Mouse (Mus musculus) hindbrain, embryonic 12.5 days (tissue): ENCODE measurements around the gene Apobec3. TPM values are rescaled to one million over a fixed set of nuclear protein-coding genes. Genes with fewer than 3 reads are reported as not detected.

Experiments used
- ATAC-seq: fragments of 200-750 bp; cut with Nextera tagmentation; 2 replicates; pipeline ENCODE4 v1.8.0; 2017; ENCODE audit warnings: moderate TSS enrichment; ENCODE audit not compliant: low FRiP score
- H3K27ac ChIP-seq: fragments of 300-500 bp; sonication (generic); 2 replicates; pipeline ENCODE4 v1.5.1; 2016; ENCODE audit warnings: mild to moderate bottlenecking
- H3K27me3 ChIP-seq: fragments of 300-500 bp; sonication (generic); 2 replicates; pipeline ENCODE4 v1.6.1; 2016; ENCODE audit warnings: mild to moderate bottlenecking
- H3K36me3 ChIP-seq: fragments of 300-500 bp; sonication (generic); 2 replicates; pipeline ENCODE4 v1.6.1; 2016; ENCODE audit warnings: mild to moderate bottlenecking
- H3K4me1 ChIP-seq: fragments of 300-500 bp; sonication (generic); 2 replicates; pipeline ENCODE4 v1.6.1; 2016
- H3K4me2 ChIP-seq: fragments of 300-500 bp; sonication (generic); replicated peaks from 2 replicates; pipeline ENCODE4 v1.6.1; 2016; ENCODE audit warnings: mild to moderate bottlenecking
- H3K4me3 ChIP-seq: fragments of 300-500 bp; sonication (generic); 2 replicates; pipeline ENCODE4 v1.5.1; 2016; ENCODE audit warnings: mild to moderate bottlenecking
- H3K9ac ChIP-seq: fragments of 300-500 bp; sonication (generic); 2 replicates; pipeline ENCODE4 v1.6.1; 2016; ENCODE audit warnings: mild to moderate bottlenecking, moderate library complexity
- H3K9me3 ChIP-seq: fragments of 300-500 bp; sonication (generic); replicated peaks from 2 replicates; pipeline ENCODE4 v1.6.1; 2016; ENCODE audit warnings: mild to moderate bottlenecking
- WGBS: fragments of 180-500 bp; shearing (Covaris S2); methylation state at CpG from one replicate; pipeline ENCODE4 v1.1.7; 2016; 5-methylcytosine and 5-hydroxymethylcytosine counted together
- polyA plus RNA-seq: library from polyadenylated mRNA; unstranded; fragments of >200 nt; fragmentation: Nextera tagmentation; extraction: Ambion mirVana; gene quantifications from 2 replicates; pipeline ENCODE4 v1.2.1, GENCODE M21; 2016

The Apobec3 gene
- 8.4 and 8.6 TPM in 2 replicates for polyA plus RNA-seq

DNA sequence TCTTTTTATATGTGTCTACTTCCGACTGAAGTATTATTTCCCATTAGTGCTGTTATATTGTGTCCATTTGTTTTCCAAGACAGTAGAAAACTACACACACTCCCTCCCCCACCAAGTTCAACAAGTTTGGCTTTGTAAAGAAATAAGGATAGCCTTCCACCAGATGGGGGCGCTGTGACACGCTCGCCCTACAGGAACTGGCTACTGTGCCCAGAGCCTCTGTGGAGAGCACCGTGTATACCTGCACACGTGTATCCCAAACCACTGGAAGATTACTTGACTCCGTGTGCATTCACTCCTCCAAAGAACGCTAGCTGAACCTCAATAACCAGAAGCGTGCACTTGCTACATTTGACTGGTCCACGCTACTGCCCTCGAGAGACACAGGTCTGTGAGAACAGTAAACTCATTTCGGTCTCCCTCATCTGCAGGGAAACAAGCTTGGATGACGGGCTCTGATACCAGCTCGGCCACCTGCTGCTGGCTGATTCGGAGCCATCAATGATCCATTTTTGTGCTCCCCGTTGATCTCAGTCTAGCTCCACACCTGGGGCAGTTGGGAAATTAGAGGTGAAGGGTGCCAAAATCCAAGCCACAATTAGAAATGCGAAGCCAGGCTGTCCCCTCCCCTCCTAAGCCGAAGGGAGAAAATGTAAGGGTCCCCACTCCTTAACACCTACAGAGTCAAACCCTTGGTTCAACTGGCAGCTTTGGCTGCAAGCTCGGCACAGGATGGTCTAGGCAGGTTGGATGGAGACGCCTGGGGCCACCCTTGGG, at the start of gene Apobec3:
TSS of gene Apobec3 (plus strand) at position 224 of the 777 bp plus-strand sequence.
- Histone ChIP-seq H3K4me3 (peak within 1 kb of the TSS; percentile 33), H3K27me3 (peaks cover 20% of the 10 kb centered on the region; the same call in 1 of the 2 replicates), H3K4me1 (peaks cover 10% of the 10 kb centered on the region), H3K9ac (peak within 1 kb of the TSS; percentile 41), H3K9me3 (no peaks in the 10 kb centered on the region), H3K27ac (no peak within 1 kb of the TSS), H3K4me2 (peak within 1 kb of the TSS; percentile 54), H3K36me3 (no peaks in the 10 kb centered on the region)
- 2% methylated on average over 20 of the region's 20 CpGs for WGBS
- no peak for ATAC-seq

DNA sequence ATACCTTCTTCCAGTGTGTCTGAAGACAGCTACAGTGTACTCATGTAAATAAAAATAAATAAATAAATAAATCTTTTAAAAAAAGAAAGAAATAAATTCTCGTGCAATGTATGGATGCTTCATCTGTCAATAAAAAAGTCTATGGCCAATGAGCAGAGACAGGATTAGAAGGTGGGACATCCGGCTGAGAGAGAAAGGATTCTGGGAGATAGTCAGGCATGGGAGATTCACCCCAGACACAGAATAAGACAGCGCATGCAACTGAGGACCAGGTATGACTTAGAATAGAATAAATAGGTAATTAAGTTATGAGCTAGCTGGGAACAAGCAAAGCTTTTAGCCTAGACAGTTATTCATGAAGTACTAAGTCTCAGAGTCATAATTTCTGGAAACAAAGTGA, 48.5 kb upstream of the Apobec3 start:
- WGBS: 88% methylated on average over 3 of the region's 3 CpGs
- no peak for ATAC-seq
- Histone ChIP-seq H3K9me3 (no peaks in the 10 kb centered on the region), H3K4me3 (no peak overlapping the region), H3K4me2 (no peak overlapping the region), H3K36me3 (no peaks in the 10 kb centered on the region), H3K4me1 (peaks cover 16% of the 10 kb centered on the region), H3K9ac (no peak overlapping the region), H3K27me3 (no peaks in the 10 kb centered on the region), H3K27ac (no peak overlapping the region)

DNA sequence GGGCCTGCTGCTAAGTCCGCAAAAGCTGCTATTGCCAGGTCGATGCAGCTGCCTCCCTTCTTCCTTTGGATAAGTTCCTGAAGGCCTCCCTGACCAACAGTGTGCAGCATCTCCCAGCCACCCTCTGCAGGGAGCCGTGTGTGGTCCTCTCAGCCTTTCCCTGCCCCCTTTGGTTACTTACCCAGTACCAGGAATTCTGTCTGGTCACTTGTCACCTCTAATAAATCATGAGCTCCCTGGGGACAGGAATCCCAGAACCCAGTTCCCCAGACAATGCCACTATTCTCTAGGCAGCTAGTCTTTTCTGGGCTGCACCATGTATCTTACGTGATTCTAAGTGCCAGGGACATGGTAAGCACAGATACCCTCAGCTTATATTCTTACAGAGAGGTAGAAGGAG, 45.5 kb upstream of the Apobec3 start:
- Histone ChIP-seq H3K4me2 (no peak overlapping the region), H3K36me3 (no peaks in the 10 kb centered on the region), H3K4me1 (peaks cover 16% of the 10 kb centered on the region), H3K27ac (no peak overlapping the region), H3K27me3 (no peaks in the 10 kb centered on the region), H3K9me3 (0 out of 2 replicates have a peak, but pooled peaks cover 4% of the 10 kb centered on the region), H3K9ac (no peak overlapping the region), H3K4me3 (no peak overlapping the region)
- 57% methylated on average over 4 of the region's 4 CpGs for WGBS
- no peak for ATAC-seq

DNA sequence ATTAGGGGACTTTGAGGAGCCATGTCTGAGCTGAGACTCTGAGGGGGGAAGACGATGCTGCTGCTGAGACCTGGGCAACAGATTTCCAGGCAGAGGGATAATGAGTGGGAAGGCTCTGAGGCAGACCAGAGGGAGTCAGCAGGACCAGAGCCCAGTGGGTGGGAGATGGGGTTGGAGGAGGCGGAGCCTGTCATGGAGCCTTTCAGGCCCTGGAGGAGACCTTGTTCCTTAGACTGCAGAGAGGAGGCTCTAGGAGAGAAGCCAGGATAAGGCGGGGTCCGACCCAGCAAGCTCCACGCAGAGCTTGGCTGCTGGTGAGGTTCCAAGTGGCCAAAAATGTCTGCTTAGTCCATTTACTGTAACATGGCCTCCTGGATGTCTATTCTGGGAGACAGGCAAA, 44.4 kb upstream of the Apobec3 start:
- Histone ChIP-seq H3K4me1 (peaks cover 16% of the 10 kb centered on the region), H3K9me3 (0 out of 2 replicates have a peak, but pooled peaks cover 4% of the 10 kb centered on the region), H3K9ac (no peak overlapping the region), H3K4me2 (no peak overlapping the region), H3K27me3 (no peaks in the 10 kb centered on the region), H3K27ac (0 out of 2 replicates have a peak overlapping the region, but pooled peaks have one; percentile 12), H3K4me3 (no peak overlapping the region), H3K36me3 (no peaks in the 10 kb centered on the region)
- no peak for ATAC-seq
- WGBS: 28% methylated on average over 5 of the region's 5 CpGs

DNA sequence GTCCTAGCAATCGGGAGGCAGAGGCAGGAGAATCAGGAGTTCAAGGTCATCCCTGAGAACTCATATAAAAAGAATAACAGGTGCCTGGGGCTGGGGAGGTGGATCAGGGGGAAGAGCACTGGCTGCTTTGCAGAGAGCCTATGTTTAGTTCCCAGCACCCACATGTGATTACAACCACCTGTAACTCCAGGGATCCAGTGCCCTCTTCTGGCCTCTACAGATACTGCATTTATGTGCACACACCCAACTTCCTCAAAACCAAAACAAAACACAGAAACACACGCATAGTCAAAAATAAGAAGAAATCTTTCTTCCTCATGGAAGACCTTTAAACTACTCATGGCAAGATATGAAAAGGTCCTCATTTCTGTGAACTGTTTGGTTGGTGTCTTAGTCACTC, 41.3 kb upstream of the Apobec3 start:
- H3K27me3 ChIP-seq: no peaks in the 10 kb centered on the region
- H3K4me3 ChIP-seq: no peak overlapping the region
- no peak overlapping the region for H3K27ac ChIP-seq
- H3K9ac ChIP-seq: no peak overlapping the region
- H3K4me2 ChIP-seq: no peak overlapping the region
- H3K4me1 ChIP-seq: peaks cover 16% of the 10 kb centered on the region
- H3K36me3 ChIP-seq: no peaks in the 10 kb centered on the region
- H3K9me3 ChIP-seq: 0 out of 2 replicates have a peak, but pooled peaks cover 4% of the 10 kb centered on the region
- WGBS: 94% methylated on average over 2 of the region's 2 CpGs
- ATAC-seq: no peak

DNA sequence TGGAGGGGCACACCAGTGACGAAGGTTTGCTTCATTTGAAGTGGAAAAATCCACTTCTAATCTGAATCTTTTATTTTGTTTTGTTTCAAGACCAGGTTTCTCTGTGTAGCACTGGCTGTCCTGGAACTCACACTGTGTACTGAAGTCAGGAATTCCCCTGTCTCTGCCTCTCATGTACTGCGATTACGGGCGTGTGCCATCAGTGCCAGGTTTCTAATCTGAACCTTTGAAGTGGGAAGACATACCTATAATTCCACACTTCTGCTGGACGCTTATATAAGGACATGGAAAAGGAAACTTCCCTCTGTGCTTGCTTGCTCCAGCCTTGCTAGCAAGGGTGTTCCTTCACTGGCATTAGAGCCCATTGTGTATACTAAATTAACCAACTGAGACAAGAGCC, 32.5 kb upstream of the Apobec3 start:
- no peak overlapping the region for H3K4me3 ChIP-seq
- H3K9me3 ChIP-seq: no peaks in the 10 kb centered on the region
- no peak overlapping the region for H3K4me2 ChIP-seq
- ATAC-seq: no peak
- no peak overlapping the region for H3K9ac ChIP-seq
- no peaks in the 10 kb centered on the region for H3K36me3 ChIP-seq
- H3K27me3 ChIP-seq: no peaks in the 10 kb centered on the region
- WGBS: 82% methylated on average over 5 of the region's 5 CpGs
- H3K27ac ChIP-seq: no peak overlapping the region
- H3K4me1 ChIP-seq: no peaks in the 10 kb centered on the region

DNA sequence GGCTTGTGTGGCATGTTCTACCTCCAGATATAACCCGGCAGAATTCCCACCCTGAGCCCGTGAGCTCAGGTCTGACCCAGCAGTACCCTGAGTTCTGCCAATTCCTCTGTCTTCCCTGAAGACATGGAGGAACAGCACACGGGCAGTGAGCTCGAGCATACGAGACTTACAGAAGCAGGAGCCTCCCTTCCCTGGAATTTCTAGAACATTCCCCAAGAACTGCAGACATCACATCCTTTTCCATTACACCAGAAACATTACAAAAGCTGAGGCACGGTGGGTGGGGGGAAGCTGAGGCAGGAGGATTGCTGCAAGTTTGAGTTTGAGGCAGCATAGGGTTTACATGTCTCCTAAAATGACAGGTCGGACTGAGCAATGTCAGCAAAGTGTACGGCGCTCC, 31.6 kb upstream of the Apobec3 start:
- WGBS: 90% methylated on average over 9 of the region's 9 CpGs
- Histone ChIP-seq H3K27me3 (no peaks in the 10 kb centered on the region), H3K36me3 (no peaks in the 10 kb centered on the region), H3K9ac (no peak overlapping the region), H3K4me3 (no peak overlapping the region), H3K4me2 (no peak overlapping the region), H3K9me3 (no peaks in the 10 kb centered on the region), H3K27ac (no peak overlapping the region), H3K4me1 (no peaks in the 10 kb centered on the region)
- ATAC-seq: no peak

DNA sequence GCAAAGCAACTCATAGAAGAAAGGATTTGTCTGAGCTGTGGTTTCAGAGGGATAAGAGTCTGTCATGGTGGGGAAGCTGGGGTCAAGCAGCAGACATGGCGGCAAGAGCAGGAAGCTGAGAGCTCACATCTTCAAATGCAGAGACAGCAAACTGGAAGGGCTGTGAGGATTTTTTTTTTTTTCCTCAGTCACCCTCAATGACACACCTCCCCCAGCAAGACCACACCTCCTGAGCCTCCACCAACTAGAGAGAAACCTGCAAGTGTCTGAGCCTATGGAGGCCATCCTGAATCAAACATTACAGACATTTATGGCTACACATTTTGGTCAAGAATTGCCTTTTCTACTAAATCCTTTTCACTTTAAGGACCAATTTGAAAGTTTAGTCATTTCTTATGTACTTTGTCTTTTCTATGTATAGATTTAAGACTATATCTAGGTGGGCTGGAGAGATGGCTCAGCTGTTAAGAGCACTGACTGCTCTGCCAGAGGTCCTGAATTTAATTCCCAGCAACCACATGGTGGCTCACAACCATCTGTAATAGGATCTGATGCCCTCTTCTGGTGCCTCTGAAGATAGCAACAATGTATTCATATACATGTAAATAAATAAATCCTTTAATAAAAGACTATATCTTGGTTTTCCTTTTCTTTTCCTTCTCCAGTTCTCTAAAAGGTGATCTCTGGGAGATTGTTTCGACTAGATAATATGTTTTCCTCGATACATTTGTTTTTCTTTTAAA, 24.0 kb upstream of the Apobec3 start:
- Histone ChIP-seq H3K36me3 (no peaks in the 10 kb centered on the region), H3K4me2 (no peak overlapping the region), H3K9ac (no peak overlapping the region), H3K4me1 (no peaks in the 10 kb centered on the region), H3K27me3 (no peaks in the 10 kb centered on the region), H3K4me3 (no peak overlapping the region), H3K27ac (no peak overlapping the region), H3K9me3 (no peaks in the 10 kb centered on the region)
- no peak for ATAC-seq
- 87% methylated on average over 3 of the region's 3 CpGs for WGBS

DNA sequence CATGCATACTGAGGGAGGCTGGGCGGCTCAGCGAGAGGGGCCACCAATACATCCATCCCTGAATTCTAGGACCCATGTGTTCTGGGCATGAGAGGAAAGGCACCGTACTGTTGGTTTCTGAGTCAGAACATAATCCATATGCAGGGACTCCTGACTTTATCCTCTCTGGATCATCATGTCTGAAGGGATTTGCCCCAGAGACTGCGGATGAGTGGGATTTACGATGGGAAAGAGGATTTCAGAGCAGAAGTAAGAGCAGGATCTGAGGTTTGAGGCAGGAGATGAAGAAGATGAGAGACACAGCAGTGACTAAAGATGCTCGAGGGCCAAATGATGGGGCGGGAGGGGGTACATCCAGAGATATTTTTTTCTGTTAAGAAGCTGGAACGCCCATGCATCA, 17.9 kb upstream of the Apobec3 start:
- no peak overlapping the region for H3K27ac ChIP-seq
- 92% methylated on average over 8 of the region's 8 CpGs for WGBS
- H3K4me1 ChIP-seq: no peaks in the 10 kb centered on the region
- no peaks in the 10 kb centered on the region for H3K27me3 ChIP-seq
- H3K4me3 ChIP-seq: no peak overlapping the region
- H3K4me2 ChIP-seq: no peak overlapping the region
- H3K36me3 ChIP-seq: no peaks in the 10 kb centered on the region
- no peak for ATAC-seq
- no peaks in the 10 kb centered on the region for H3K9me3 ChIP-seq
- H3K9ac ChIP-seq: no peak overlapping the region

DNA sequence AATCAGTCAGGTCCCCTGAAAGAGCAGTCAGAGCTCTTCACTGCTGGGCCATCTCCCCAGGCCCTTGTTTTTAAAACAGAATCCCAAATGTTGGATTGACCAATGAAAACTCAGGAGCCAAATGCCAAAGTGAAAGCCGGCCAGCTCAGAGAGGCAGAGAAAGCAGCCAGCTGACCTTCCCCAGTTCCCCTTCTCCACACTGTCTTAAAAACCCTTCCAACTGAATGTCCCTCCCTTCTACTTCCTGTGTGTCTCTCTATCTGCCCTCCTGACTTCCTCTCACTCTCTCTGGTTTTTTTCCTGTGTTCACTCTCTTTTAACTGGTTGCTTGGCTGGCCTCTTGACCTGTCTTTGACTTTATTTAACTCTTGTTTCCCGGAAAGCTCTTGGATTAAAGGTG, 17.5 kb upstream of the Apobec3 start:
- H3K9me3 ChIP-seq: no peaks in the 10 kb centered on the region
- WGBS: 64% methylated on average over 2 of the region's 2 CpGs
- H3K4me3 ChIP-seq: no peak overlapping the region
- no peak for ATAC-seq
- no peaks in the 10 kb centered on the region for H3K4me1 ChIP-seq
- no peak overlapping the region for H3K9ac ChIP-seq
- no peak overlapping the region for H3K4me2 ChIP-seq
- no peak overlapping the region for H3K27ac ChIP-seq
- no peaks in the 10 kb centered on the region for H3K36me3 ChIP-seq
- no peaks in the 10 kb centered on the region for H3K27me3 ChIP-seq

DNA sequence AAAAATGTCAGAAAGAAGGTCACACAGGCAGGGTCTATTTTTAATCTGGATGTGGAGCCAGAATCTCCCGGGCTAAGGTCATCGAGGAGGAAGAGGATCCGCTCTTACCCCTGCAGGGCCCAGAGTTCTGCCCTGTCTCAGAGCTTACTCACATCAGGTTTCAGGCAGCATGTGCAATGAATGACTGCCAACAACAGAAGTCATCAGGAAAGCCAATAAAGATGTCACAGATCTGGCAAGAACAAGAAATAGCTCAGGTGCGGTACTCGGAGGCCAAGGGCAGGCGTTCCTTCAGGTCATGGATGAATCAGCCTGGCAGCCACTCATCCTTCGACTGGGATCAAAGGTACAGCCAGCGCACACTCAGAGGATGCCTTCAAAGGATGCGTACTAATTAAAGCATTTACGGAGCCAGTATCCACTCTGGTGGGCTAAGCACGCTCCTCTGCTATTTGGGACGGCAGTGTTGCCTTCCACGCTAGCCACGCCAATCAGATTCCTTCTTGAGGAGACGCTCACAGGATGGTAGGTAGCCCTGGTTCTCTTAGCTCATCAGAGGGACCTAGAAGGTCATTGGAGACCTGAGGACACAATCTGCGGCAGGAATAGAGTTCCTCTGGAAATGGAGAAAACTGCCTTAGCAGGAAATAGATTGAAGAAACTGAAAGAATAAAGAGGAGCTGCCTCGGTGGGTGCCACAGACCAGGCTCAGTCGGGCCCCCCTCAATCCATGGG, 16.0 kb upstream of the Apobec3 start:
- Histone ChIP-seq H3K27ac (no peak overlapping the region), H3K4me1 (no peaks in the 10 kb centered on the region), H3K9me3 (no peaks in the 10 kb centered on the region), H3K27me3 (no peaks in the 10 kb centered on the region), H3K9ac (no peak overlapping the region), H3K4me2 (no peak overlapping the region), H3K36me3 (no peaks in the 10 kb centered on the region), H3K4me3 (no peak overlapping the region)
- 92% methylated on average over 18 of the region's 18 CpGs for WGBS
- ATAC-seq: no peak

DNA sequence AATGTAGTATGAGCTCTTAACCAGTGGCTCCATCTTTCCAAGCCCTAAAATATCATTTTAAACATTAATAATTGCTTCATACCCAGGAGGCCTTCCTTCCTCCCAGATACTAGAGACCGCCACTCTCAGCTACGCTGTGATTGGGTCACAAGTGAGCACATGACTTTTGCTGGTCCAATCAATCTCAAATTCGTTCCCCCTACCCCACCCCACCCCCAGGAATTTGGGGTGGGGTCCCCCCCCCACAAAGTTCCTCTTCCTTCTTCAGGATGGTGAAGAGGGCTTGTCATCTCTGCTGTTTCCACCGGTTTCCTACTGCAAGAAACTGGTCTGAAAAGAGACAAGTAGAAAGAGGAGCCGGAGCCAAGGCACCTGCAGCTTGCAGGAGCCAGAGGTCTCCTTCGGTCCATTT, 12.7 kb upstream of the Apobec3 start:
- Histone ChIP-seq H3K9me3 (no peaks in the 10 kb centered on the region), H3K9ac (no peak overlapping the region), H3K4me3 (no peak overlapping the region), H3K4me2 (no peak overlapping the region), H3K27ac (no peak overlapping the region), H3K4me1 (peaks cover 4% of the 10 kb centered on the region; the same call in 1 of the 2 replicates), H3K27me3 (no peaks in the 10 kb centered on the region), H3K36me3 (no peaks in the 10 kb centered on the region)
- ATAC-seq: no peak
- WGBS: 78% methylated on average over 6 of the region's 6 CpGs
